Mouse (Mus musculus): ENCODE results near the gene Smarcal1.

- TF ChIP-seq POLR2A (IDR thresholded peaks at IDR 0.05; ENCODE audit: borderline replicate concordance, extremely low read depth, low read depth, low read length) (no peak), CTCF (IDR thresholded peaks at IDR 0.05; ENCODE audit: insufficient read depth, low read length) (no peak)
These were observed 4.2 kb upstream of the Smarcal1 start for GRCm38 (mm10) chr1:72578806-72579205.
